Mouse (Mus musculus) MEL (cell line): ENCODE data around the gene Palld.

Experiments used
- CTCF ChIP-seq, 3 experiments: IDR thresholded peaks in 2 of 3; conservative IDR thresholded peaks in 1 of 3; 2 replicates each; pipeline ENCODE4 v1.5.1; 2011 to 2012; ENCODE audit warnings: low read length in 3 of 3, low read depth in 2 of 3, mild to moderate bottlenecking in 2 of 3, improper control_type of control experiment in 1 of 3, inconsistent platforms in 1 of 3, mixed read lengths in 1 of 3, moderate library complexity in 1 of 3; ENCODE audit not compliant: control insufficient read depth in 1 of 3, insufficient read depth in 1 of 3, poor library complexity in 1 of 3, severe bottlenecking in 1 of 3
- ELF1 ChIP-seq: IDR thresholded peaks from 2 replicates; pipeline ENCODE4 v1.6.1; 2014; ENCODE audit warnings: low read depth, mild to moderate bottlenecking, inconsistent platforms, low read length, improper control_type of control experiment, moderate library complexity
- ETS1 ChIP-seq: IDR thresholded peaks from 2 replicates; pipeline ENCODE4 v1.6.1; 2012; ENCODE audit warnings: low read depth, mild to moderate bottlenecking, inconsistent platforms, low read length, improper control_type of control experiment, moderate library complexity
- MEF2A ChIP-seq: IDR thresholded peaks from 2 replicates; pipeline ENCODE4 v1.6.1; 2014; ENCODE audit warnings: low read depth, mild to moderate bottlenecking, inconsistent platforms, low read length, improper control_type of control experiment; ENCODE audit not compliant: poor library complexity, insufficient replicate concordance, severe bottlenecking; ENCODE audit errors: extremely low read depth
- POLR2A ChIP-seq, 2 experiments: IDR thresholded peaks; 2 replicates each; pipeline ENCODE4 v1.6.1; 2011 to 2012; ENCODE audit warnings: low read length in 2 of 2, mild to moderate bottlenecking in 2 of 2, control low read depth in 1 of 2, improper control_type of control experiment in 1 of 2, low read depth in 1 of 2, moderate library complexity in 1 of 2; ENCODE audit not compliant: control insufficient read depth in 1 of 2, insufficient read depth in 1 of 2, poor library complexity in 1 of 2
- TBP ChIP-seq: IDR thresholded peaks from 2 replicates; pipeline ENCODE4 v1.8.0; 2011; ENCODE audit warnings: low read depth, low read length, improper control_type of control experiment
- TCF12 ChIP-seq: IDR thresholded peaks from 2 replicates; pipeline ENCODE4 v1.6.1; 2014; ENCODE audit warnings: low read depth, mild to moderate bottlenecking, inconsistent platforms, low read length, improper control_type of control experiment, moderate library complexity

- no peak for TF ChIP-seq POLR2A (IDR thresholded peaks at IDR 0.05; ENCODE audit: control insufficient read depth in 1 of 2, insufficient read depth in 1 of 2, low read depth in 1 of 2, low read length in 2 of 2, poor library complexity in 1 of 2)
- no peak for TF ChIP-seq TBP
- TF ChIP-seq ELF1 = no peak
- TF ChIP-seq CTCF (IDR thresholded peaks at IDR 0.05 in 2 of 3, conservative IDR thresholded peaks at IDR 0.05 in 1 of 3; ENCODE audit: control insufficient read depth in 1 of 3, insufficient read depth in 1 of 3, low read depth in 2 of 3, low read length in 3 of 3, poor library complexity in 1 of 3, severe bottlenecking in 1 of 3) = no peak
- TF ChIP-seq MEF2A = no peak
- TF ChIP-seq TCF12 = no peak
- no peak for TF ChIP-seq ETS1
These were observed 10.3 kb upstream of the Palld start for GRCm38 (mm10) chr8:61912817-61913216.
